9 mouse cellular contexts compared by ENCODE assay signal in the genomic region with DNA sequence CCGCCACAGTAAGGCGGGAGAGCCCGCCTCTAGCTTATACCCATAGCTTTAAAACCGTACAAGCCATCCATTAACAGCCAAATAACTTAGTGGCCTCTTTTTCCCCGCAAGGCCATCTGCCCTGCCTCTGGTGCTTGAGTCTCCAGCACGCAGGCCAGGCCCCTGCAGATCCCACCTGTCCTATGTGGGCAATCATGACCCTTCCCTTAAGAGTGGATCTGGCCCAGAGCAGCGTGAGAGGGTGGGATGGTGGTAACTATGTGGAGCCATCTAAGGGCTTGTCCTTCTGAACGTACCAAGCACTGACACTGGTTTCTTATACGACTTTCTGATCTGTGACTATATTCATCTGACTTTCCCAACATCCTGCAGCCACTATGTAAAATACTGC. TPM values are rescaled to one million over a fixed set of nuclear protein-coding genes. Genes with fewer than 3 reads are reported as not detected.
DNase-seq lines count a peak whose midpoint lies in the region; ATAC-seq lines count a peak whose summit lies in the region.
"Had no signal": no experiment of that assay in that cellular context is flagged by ENCODE, and none has a peak within 500 bp of the region (broad histone marks: within the 10 kb centered on the region; RNA-seq: fewer than 3 reads in every experiment).

No protein-coding gene starts in this region.

- peaks cover 38% of the 10 kb centered on the region for H3K36me3 ChIP-seq in kidney, embryonic 14.5 days (ENCODE audit: control insufficient read depth, insufficient read depth, low read length)
- peaks cover 34% of the 10 kb centered on the region for H3K36me3 ChIP-seq in hindbrain, embryonic 13.5 days
- peaks cover 37% of the 10 kb centered on the region for H3K36me3 ChIP-seq in midbrain, embryonic 13.5 days

- peak overlapping the region; percentile 8; the same call in 1 of the 2 replicates for H3K9ac ChIP-seq in kidney, embryonic 14.5 days (ENCODE audit: low read depth, low read length)
- peak overlapping the region; percentile 62; the same call in 1 of the 2 replicates for H3K9ac ChIP-seq in hindbrain, embryonic 13.5 days
- peak overlapping the region; percentile 57 for H3K9ac ChIP-seq in midbrain, embryonic 13.5 days (replicated peaks)

- DNase-seq in kidney, postnatal 10 days = no peak
- DNase-seq in adrenal gland, postnatal 10 days = no peak
- no peak for DNase-seq in frontal cortex, postnatal 36 days (ENCODE audit: low spot score in 2 of 2)
- no peak for DNase-seq in cerebellum, adult 9-11 months

- H3K4me1 ChIP-seq in kidney, embryonic 14.5 days (ENCODE audit: control insufficient read depth, insufficient read depth, low read length) = peaks cover 22% of the 10 kb centered on the region
- peaks cover 5% of the 10 kb centered on the region; the same call in 1 of the 2 replicates for H3K4me1 ChIP-seq in brown adipose tissue, adult 24 weeks (ENCODE audit: control insufficient read depth, insufficient read depth, insufficient read length, low read length)
- H3K4me1 ChIP-seq in hindbrain, embryonic 13.5 days (replicated peaks) = peaks cover 49% of the 10 kb centered on the region
- peaks cover 51% of the 10 kb centered on the region for H3K4me1 ChIP-seq in midbrain, embryonic 13.5 days (replicated peaks)

- no peak overlapping the region for H3K27ac ChIP-seq in kidney, embryonic 14.5 days (ENCODE audit: low read depth, low read length)
- H3K27ac ChIP-seq in brown adipose tissue, adult 24 weeks (replicated peaks; ENCODE audit: low read depth, low read length) = no peak overlapping the region
- peak overlapping the region; percentile 98 for H3K27ac ChIP-seq in hindbrain, embryonic 13.5 days
- peak overlapping the region; percentile 96 for H3K27ac ChIP-seq in midbrain, embryonic 13.5 days

- peak overlapping the region; percentile 82; the same call in 1 of the 2 replicates for H3K4me3 ChIP-seq in kidney, embryonic 14.5 days (ENCODE audit: low read length)
- H3K4me3 ChIP-seq in brown adipose tissue, adult 24 weeks (ENCODE audit: insufficient read depth, low read depth, low read length) = peak overlapping the region; percentile 35
- peak overlapping the region; percentile 81 for H3K4me3 ChIP-seq in hindbrain, embryonic 13.5 days
- H3K4me3 ChIP-seq in midbrain, embryonic 13.5 days (replicated peaks) = peak overlapping the region; percentile 67

- WGBS in kidney, embryonic 14.5 days = 1% methylated on average over 8 of the region's 9 CpGs
- 2% methylated on average over 9 of the region's 9 CpGs for WGBS in hindbrain, embryonic 13.5 days
- WGBS in midbrain, embryonic 13.5 days = 4% methylated on average over 9 of the region's 9 CpGs

- no peaks in the 10 kb centered on the region for H3K9me3 ChIP-seq in kidney, embryonic 14.5 days (ENCODE audit: control insufficient read depth, low read length)
- no peaks in the 10 kb centered on the region for H3K9me3 ChIP-seq in hindbrain, embryonic 13.5 days
- no peaks in the 10 kb centered on the region for H3K9me3 ChIP-seq in midbrain, embryonic 13.5 days

- no peak; the same call in 1 of the 2 replicates for ATAC-seq in kidney, embryonic 14.5 days (ENCODE audit: low FRiP score, low TSS enrichment)
- peak; percentile 52 for ATAC-seq in hindbrain, embryonic 13.5 days (ENCODE audit: low FRiP score)
- ATAC-seq in midbrain, embryonic 13.5 days = no peak; the same call in 1 of the 2 replicates

- peak overlapping the region; percentile 70 for H3K4me2 ChIP-seq in kidney, embryonic 14.5 days (replicated peaks; ENCODE audit: low read depth, low read length)
- peak overlapping the region; percentile 70 for H3K4me2 ChIP-seq in hindbrain, embryonic 13.5 days
- H3K4me2 ChIP-seq in midbrain, embryonic 13.5 days (replicated peaks) = peak overlapping the region; percentile 79

- no peaks in the 10 kb centered on the region for H3K27me3 ChIP-seq in kidney, embryonic 14.5 days (ENCODE audit: control insufficient read depth, insufficient read depth, low read length)
- no peaks in the 10 kb centered on the region for H3K27me3 ChIP-seq in hindbrain, embryonic 13.5 days
- no peaks in the 10 kb centered on the region for H3K27me3 ChIP-seq in midbrain, embryonic 13.5 days
- H3K27me3 ChIP-seq: Patski had no signal

RNA-seq across cellular contexts. Expression of gene Slbp, which starts 0.4 kb away (rescaled TPM):
- polyA plus RNA-seq in kidney, embryonic 14.5 days (2014; fragmentation: Nextera tagmentation; extraction: Ambion mirVana) = 261 TPM in 2 replicates
- polyA plus RNA-seq in brown adipose tissue, adult 24 weeks (2012; ENCODE audit: insufficient read depth, insufficient read length, missing spikeins) = 30.5 and 58.5 TPM in 2 replicates
- polyA plus RNA-seq in hindbrain, embryonic 13.5 days (2015; fragmentation: Nextera tagmentation; extraction: Ambion mirVana) = 126 and 130 TPM in 2 replicates
- polyA plus RNA-seq in midbrain, embryonic 13.5 days (2015; fragmentation: Nextera tagmentation; extraction: Ambion mirVana) = 143 and 151 TPM in 2 replicates
- total RNA-seq in adrenal gland, postnatal 10 days (2021) = 10 to 100 TPM; 50.1 to 56.5 TPM

RNA-seq across cellular contexts. Expression of gene Tacc3, which starts 5.2 kb away (rescaled TPM):
- polyA plus RNA-seq in kidney, embryonic 14.5 days (2014; fragmentation: Nextera tagmentation; extraction: Ambion mirVana) = 175 and 205 TPM in 2 replicates
- 3.3 and 3.5 TPM in 2 replicates for polyA plus RNA-seq in brown adipose tissue, adult 24 weeks (2012; ENCODE audit: insufficient read depth, insufficient read length, missing spikeins)
- 48.8 and 57.0 TPM in 2 replicates for polyA plus RNA-seq in hindbrain, embryonic 13.5 days (2015; fragmentation: Nextera tagmentation; extraction: Ambion mirVana)
- 84.6 and 88.0 TPM in 2 replicates for polyA plus RNA-seq in midbrain, embryonic 13.5 days (2015; fragmentation: Nextera tagmentation; extraction: Ambion mirVana)
- total RNA-seq in adrenal gland, postnatal 10 days (2021) = 10 to 100 TPM; 24.0 to 31.5 TPM

RNA-seq across cellular contexts. Expression of gene Tmem129, which starts 5.4 kb away (rescaled TPM):
- polyA plus RNA-seq in kidney, embryonic 14.5 days (2014; fragmentation: Nextera tagmentation; extraction: Ambion mirVana) = 32.3 and 37.7 TPM in 2 replicates
- polyA plus RNA-seq in brown adipose tissue, adult 24 weeks (2012; ENCODE audit: insufficient read depth, insufficient read length, missing spikeins) = 16.3 and 19.4 TPM in 2 replicates
- polyA plus RNA-seq in hindbrain, embryonic 13.5 days (2015; fragmentation: Nextera tagmentation; extraction: Ambion mirVana) = 28.2 and 28.7 TPM in 2 replicates
- polyA plus RNA-seq in midbrain, embryonic 13.5 days (2015; fragmentation: Nextera tagmentation; extraction: Ambion mirVana) = 31.8 and 33.2 TPM in 2 replicates
- total RNA-seq in adrenal gland, postnatal 10 days (2021) = 10 to 100 TPM; 18.6 to 21.7 TPM

RNA-seq across cellular contexts. Expression of gene Gm9903, which starts 23.1 kb away (rescaled TPM):
- 0.57 and 1.0 TPM in 2 replicates for polyA plus RNA-seq in kidney, embryonic 14.5 days (2014; fragmentation: Nextera tagmentation; extraction: Ambion mirVana)
- not detected in 2 replicates for polyA plus RNA-seq in brown adipose tissue, adult 24 weeks (2012; ENCODE audit: insufficient read depth, insufficient read length, missing spikeins)
- polyA plus RNA-seq in hindbrain, embryonic 13.5 days (2015; fragmentation: Nextera tagmentation; extraction: Ambion mirVana) = 0.86 and 0.87 TPM in 2 replicates
- 0.85 TPM in 2 replicates for polyA plus RNA-seq in midbrain, embryonic 13.5 days (2015; fragmentation: Nextera tagmentation; extraction: Ambion mirVana)
- under 1 TPM; 0.39 to 0.48 TPM for total RNA-seq in adrenal gland, postnatal 10 days (2021)

RNA-seq across cellular contexts. Expression of gene Fam53a, which starts 23.3 kb away (rescaled TPM):
- 69.4 and 70.3 TPM in 2 replicates for polyA plus RNA-seq in kidney, embryonic 14.5 days (2014; fragmentation: Nextera tagmentation; extraction: Ambion mirVana)
- polyA plus RNA-seq in brown adipose tissue, adult 24 weeks (2012; ENCODE audit: insufficient read depth, insufficient read length, missing spikeins) = 13.6 and 14.7 TPM in 2 replicates
- 35.8 and 37.2 TPM in 2 replicates for polyA plus RNA-seq in hindbrain, embryonic 13.5 days (2015; fragmentation: Nextera tagmentation; extraction: Ambion mirVana)
- 36.0 and 41.3 TPM in 2 replicates for polyA plus RNA-seq in midbrain, embryonic 13.5 days (2015; fragmentation: Nextera tagmentation; extraction: Ambion mirVana)
- total RNA-seq in adrenal gland, postnatal 10 days (2021) = 10 to 100 TPM; 25.2 to 28.6 TPM

Comparison
In these comparisons a context has a peak if more than half of its experiments do, and no peak if none do; other contexts are left out.
1. H3K27ac ChIP-seq: peak in hindbrain, embryonic 13.5 days (single experiment) and midbrain, embryonic 13.5 days (single experiment); none in kidney, embryonic 14.5 days (single experiment) and brown adipose tissue, adult 24 weeks (single experiment).
2. H3K9ac ChIP-seq: peak in every context shown above with its lines; median percentile 62 in hindbrain, embryonic 13.5 days; 57 in midbrain, embryonic 13.5 days; 8 in kidney, embryonic 14.5 days.
3. RNA of gene Tacc3, which starts 5.2 kb away (polyA plus RNA-seq): 175 to 205 TPM in kidney, embryonic 14.5 days, 84.6 to 88.0 TPM in midbrain, embryonic 13.5 days and 48.8 to 57.0 TPM in hindbrain, embryonic 13.5 days; 3.3 to 3.5 TPM in brown adipose tissue, adult 24 weeks; every median in the first group is over 10 times any median in the second.
4. Peak in every context shown above with its lines, with median percentiles within 50 percentile points of each other: H3K4me2 ChIP-seq and H3K4me3 ChIP-seq.